Mouse (Mus musculus) lung, adult 2 months (tissue): ENCODE data around the gene Usp6nl.

Experiments
- CTCF ChIP-seq: fragments of 200-500 bp; IDR thresholded peaks from 2 replicates; pipeline ENCODE4 v1.5.1; 2011; ENCODE audit warnings: mild to moderate bottlenecking, low read length, control low read depth; ENCODE audit not compliant: insufficient read depth
- POLR2A ChIP-seq: fragments of 200-500 bp; IDR thresholded peaks from 2 replicates; pipeline ENCODE4 v1.6.1; 2011; ENCODE audit warnings: low read depth, mild to moderate bottlenecking, control low read depth, low read length, borderline replicate concordance; ENCODE audit errors: extremely low read depth

DNA sequence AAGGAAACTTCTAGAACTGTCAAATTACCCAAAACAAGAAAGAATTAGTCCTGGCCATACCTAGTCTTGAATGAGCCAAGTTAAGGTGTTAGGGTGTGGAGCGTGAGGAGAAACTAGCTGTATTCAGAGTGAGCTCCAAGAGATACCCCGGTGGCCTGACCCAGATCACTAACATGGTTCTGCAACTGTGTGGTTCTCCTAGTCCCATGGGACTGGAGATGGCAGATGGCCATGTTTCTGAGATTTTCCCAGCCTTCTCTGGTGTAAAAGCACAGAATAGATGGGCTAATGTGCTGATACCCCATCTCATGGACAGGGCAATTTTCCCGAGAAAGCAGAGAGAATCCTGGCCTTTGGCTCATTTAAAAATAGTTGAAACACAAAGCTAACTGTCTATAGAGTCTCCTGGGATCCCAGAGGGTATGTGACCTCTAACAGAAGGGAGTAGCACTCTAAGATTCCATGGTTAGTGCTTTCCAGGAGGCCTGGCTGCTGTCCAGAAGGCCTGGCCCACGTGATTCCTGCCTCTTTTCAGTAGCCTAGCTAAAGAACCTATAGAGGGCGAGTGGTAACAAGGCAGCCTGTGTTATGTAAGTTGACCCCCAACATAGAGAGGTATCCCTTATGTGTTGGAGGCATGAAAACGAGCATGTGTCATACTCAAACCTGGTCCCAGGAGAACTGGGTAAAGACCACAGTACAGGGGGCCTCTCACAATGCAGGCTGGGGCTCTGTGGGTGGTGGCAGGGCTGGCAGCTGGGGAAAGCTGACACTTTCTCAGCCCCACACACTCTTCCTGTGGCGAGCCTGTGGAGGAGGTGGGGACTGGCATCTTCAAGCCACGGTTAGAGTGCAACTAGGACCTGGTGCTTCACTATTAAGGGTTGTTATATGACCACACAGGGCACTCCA is 160.9 kb downstream of the Usp6nl start:
- TF ChIP-seq POLR2A (no peak), CTCF (no peak)
